Mouse (Mus musculus): ENCODE data around the gene Sema3c.

Gene Sema3c

GRCm38 (mm10) chr5:17648865-17649542 is 74.9 kb downstream of the Sema3c start:
- DNase-seq, result no peak

DNA sequence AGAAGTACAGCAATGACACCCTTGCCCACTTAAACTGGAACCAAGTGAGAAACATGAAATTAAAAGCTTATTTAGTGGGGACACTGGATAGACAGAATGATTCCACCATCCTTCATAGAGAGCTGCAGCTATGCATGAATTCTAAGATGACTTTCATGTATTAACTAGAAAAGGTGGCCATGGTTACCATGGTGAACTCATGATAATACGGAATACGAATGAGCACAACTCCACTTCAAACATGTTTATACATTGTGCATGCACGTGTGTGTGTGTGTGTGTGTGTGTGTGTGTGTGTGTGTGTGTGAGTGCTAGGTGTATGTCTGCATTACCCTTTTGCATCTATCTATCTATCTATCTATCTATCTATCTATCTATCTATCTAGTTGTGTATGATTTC is 87.1 kb downstream of the Sema3c start:
- no peak for DNase-seq

GRCm38 (mm10) chr5:17671356-17671755 is 97.3 kb downstream of the Sema3c start:
- no peak for DNase-seq

- DNase-seq, result no peak
Observed at GRCm38 (mm10) chr5:17680862-17681261, 106.8 kb downstream of the Sema3c start.

GRCm38 (mm10) chr5:17689121-17689520 is 115.0 kb downstream of the Sema3c start:
- peak in 1 of 2 experiments; percentile 6 for DNase-seq

DNA sequence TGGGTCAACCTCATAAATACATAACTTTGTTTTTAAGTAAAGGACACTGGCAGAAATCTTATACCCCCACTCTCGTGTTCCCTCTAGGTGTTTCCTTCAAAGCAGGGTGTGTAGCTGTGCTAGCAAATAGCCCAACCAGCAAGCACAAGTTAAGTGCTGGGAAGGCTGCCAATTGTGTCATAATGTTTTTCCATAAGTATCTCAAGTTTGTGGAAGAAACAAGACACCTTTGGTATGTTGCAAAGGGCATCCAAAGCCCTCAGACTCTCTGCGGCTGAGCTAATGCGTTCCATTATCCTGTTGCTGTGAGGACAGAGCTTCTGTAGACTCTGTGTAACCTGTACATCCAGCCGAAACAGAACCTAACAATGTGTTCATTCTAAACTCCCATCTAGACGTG is 115.5 kb downstream of the Sema3c start:
- DNase-seq, result peak; percentile 15 to 30

GRCm38 (mm10) chr5:17695366-17695765 is 121.3 kb downstream of the Sema3c start:
- no peak for DNase-seq

- no peak for DNase-seq
Observed at GRCm38 (mm10) chr5:17698905-17699304, 124.8 kb downstream of the Sema3c start.

- DNase-seq, result no peak
Observed at GRCm38 (mm10) chr5:17704160-17704559, 130.1 kb downstream of the Sema3c start.

DNA sequence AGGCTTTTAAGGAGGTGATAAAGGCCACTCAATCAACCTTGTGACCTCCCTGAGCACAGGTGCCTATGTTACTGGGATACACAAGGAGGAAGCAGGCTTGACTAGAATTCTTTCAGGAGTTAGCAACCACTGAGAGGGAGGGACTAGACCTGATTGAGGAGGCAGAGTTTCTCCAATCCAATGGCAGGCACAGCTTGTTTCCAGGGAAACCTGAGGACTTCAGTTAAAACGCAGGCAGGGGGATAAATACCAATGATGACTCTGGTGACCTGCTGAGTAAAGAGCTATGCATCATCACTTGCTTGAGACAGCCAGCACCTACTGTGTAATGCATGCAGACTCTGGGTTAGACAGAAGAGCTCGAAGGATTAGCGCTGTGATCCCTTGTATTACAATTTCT is 133.0 kb downstream of the Sema3c start:
- DNase-seq, result no peak

GRCm38 (mm10) chr5:17712374-17712773 is 138.3 kb downstream of the Sema3c start:
- DNase-seq, result no peak

- no peak for DNase-seq
Observed at GRCm38 (mm10) chr5:17715206-17715605, 141.1 kb downstream of the Sema3c start.

DNA sequence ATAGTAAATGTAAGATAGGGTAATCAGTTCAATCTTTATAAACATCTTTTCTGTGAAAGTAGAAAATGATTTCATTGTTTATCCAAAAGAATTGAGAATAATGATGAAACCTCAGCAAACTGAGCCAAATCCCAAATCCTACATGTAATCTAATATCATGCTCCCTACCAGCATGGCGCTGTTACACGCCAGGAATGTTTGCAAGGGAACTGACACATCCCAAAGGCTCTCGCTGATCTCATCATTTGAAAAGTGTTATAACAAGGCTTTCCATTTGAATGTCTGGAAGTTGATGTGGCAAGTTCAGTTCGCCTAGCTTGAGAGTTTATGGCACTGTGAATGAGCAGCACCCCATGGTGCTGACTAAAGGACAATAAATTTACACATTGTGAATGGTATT is 145.9 kb downstream of the Sema3c start:
- no peak for DNase-seq

DNA sequence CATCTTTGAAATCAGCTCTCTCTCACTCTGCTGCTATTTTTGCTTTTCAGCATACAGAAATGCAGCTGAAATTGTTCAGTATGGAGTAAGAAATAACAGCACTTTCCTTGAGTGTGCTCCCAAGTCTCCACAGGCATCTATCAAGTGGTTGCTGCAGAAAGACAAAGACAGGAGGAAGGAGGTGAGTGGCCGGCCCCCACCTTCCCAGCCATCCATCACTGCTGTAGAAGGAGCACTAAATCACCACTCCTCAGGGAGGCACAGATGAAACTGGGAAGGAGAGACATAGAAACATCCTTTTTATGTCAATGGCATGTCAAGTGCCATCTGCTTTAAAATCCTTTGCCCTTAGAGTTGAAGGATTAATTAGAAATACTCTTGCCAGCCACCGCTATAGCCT is 149.9 kb downstream of the Sema3c start:
- DNase-seq, result no peak

- no peak for DNase-seq
Observed at GRCm38 (mm10) chr5:17728047-17728446, 154.0 kb downstream of the Sema3c start.

DNA sequence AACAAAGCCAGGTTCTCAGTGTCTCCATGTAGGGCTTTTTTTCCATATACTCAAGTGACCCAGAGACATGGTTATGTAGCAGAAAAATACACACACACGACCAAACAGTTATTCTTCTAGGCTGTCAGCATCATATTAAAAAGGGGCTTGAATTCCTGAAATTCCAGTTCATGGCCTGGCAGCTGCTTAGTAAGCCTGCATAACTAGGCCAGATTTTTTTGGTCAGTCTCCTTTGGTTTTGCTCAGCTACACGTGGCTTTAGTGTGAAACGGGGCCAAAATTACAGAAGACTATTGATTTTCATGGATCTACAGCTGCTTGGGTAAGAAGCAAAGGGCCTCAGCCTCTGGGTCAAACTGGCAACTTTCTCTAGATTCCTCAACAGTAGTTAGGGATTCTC is 165.7 kb downstream of the Sema3c start:
- peak in 1 of 2 experiments; percentile 1 for DNase-seq

DNA sequence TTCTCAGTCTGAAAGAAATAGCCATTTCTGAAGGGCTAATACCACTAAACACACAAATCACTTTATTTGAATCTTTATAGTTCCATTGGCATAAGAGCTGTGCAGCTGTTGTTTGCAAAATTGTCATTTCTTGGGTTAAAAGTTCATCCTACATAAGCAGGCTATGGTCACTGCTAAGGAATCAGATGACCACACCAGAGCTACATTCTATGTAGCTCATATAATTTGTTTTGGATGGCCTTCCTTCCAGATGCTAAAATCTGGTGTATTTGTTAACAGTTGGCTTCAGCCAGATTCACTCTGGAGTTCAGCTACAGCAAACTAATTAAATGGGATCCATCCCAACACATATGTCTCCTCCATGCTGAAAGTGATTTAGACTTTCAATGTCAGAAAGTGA is 172.4 kb downstream of the Sema3c start:
- DNase-seq, result no peak

DNA sequence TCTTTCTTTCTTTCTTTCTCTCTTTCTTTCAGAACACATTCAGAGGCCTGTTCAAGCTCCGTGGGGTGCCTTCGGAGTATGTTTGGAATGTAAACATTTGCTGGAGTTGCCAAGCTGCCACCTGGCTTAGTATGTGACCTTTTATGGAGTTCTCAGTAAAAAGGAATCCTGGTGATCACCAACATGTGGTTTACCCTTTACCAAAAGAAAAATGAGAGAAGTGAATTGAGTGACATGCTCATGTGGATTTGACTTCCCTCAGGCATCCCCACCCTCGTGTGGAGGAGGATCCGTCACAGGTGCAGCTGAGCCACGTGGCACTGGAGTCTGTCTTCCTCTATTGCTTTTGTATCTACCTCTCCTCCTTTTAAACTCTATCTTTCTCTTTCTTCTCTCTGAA is 173.1 kb downstream of the Sema3c start:
- peak in 1 of 2 experiments; percentile 2 for DNase-seq

DNA sequence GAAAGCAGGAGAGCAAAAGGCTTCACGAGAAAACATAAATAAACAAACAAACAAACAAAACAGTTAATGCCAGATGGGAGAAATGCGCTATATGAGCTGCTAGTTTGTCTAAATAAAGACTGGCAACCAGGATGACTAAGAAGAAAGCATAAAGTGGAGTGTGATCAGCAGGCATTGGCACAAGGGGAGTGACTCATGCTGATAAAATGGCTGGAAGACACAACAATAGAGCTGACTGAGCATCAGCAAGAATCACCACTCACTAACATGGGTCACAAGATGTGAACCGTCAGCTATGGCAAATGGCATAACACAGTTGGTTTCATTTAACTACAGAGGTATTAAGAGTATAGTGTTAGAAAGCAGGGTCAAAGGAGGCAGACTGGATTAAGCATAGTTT is 174.2 kb downstream of the Sema3c start:
- no peak for DNase-seq

- DNase-seq, result no peak
Observed at GRCm38 (mm10) chr5:17753471-17754005, 179.5 kb downstream of the Sema3c start.

- peak in 1 of 2 experiments; percentile 20 for DNase-seq
Observed at GRCm38 (mm10) chr5:17766006-17766677, 192.1 kb downstream of the Sema3c start.

- no peak for DNase-seq
Observed at GRCm38 (mm10) chr5:17770328-17770727, 196.2 kb downstream of the Sema3c start.

- peak; percentile 41 to 52 for DNase-seq
Observed at GRCm38 (mm10) chr5:17776571-17776970, 202.5 kb downstream of the Sema3c start.
